Comparison of ENCODE assay signal across 12 mouse cellular contexts in genomic region chr10:19936961-19937708, GRCm38 (mm10). TPM values are rescaled to one million over a fixed set of nuclear protein-coding genes. Genes with fewer than 3 reads are reported as not detected.
A peak's percentile ranks its signal among the peaks of the same experiment; 100 is the strongest.
DNase-seq lines count a peak whose midpoint lies in the region; ATAC-seq and TF ChIP-seq lines count a peak whose summit lies in the region.
"Had no signal": no experiment of that assay in that cellular context is flagged by ENCODE, and none has a peak within 500 bp of the region (broad histone marks: within the 10 kb centered on the region; RNA-seq: fewer than 3 reads in every experiment).

No protein-coding gene starts in this region.

- peak overlapping the region; percentile 7; the same call in 1 of the 2 replicates for H3K9ac ChIP-seq in heart, embryonic 12.5 days
- no peak overlapping the region for H3K9ac ChIP-seq in lung, postnatal 0 days (replicated peaks; ENCODE audit: low read depth)
- no peak overlapping the region for H3K9ac ChIP-seq in heart, postnatal 0 days (replicated peaks; ENCODE audit: low read depth, low read length)
- no peak overlapping the region for H3K9ac ChIP-seq in liver, embryonic 16.5 days (ENCODE audit: low read depth, low read length)

- TF ChIP-seq CTCF in lung, postnatal 0 days (IDR thresholded peaks at IDR 0.05): no peak
- TF ChIP-seq CTCF in heart, postnatal 0 days (IDR thresholded peaks at IDR 0.05; ENCODE audit: low read depth): no peak
- no peak for TF ChIP-seq CTCF in thymus, adult 2 months (IDR thresholded peaks at IDR 0.05; ENCODE audit: borderline replicate concordance, control insufficient read depth, extremely low read depth, insufficient read depth, low read length, poor library complexity)

- H3K4me3 ChIP-seq in heart, embryonic 12.5 days: peak overlapping the region; percentile 21
- no peak overlapping the region; the same call in 1 of the 2 replicates for H3K4me3 ChIP-seq in lung, postnatal 0 days (ENCODE audit: low read depth, low read length)
- peak overlapping the region; percentile 11; the same call in 1 of the 2 replicates for H3K4me3 ChIP-seq in heart, postnatal 0 days (ENCODE audit: low read depth, low read length)
- no peak overlapping the region for H3K4me3 ChIP-seq in liver, embryonic 16.5 days (ENCODE audit: low read depth, low read length)
- no peak overlapping the region for H3K4me3 ChIP-seq in thymus, adult 2 months (ENCODE audit: control insufficient read depth, insufficient read depth, low read length)

- 60% methylated on average over 9 of the region's 9 CpGs for WGBS in heart, embryonic 12.5 days
- WGBS in lung, postnatal 0 days: 73% methylated on average over 9 of the region's 9 CpGs
- WGBS in heart, postnatal 0 days: 62% methylated on average over 9 of the region's 9 CpGs
- WGBS in liver, embryonic 16.5 days (ENCODE audit: insufficient replicate concordance): 55% methylated on average over 9 of the region's 9 CpGs
- 91% methylated on average over 9 of the region's 9 CpGs for WGBS in thymus, adult 2 months

- no peaks in the 10 kb centered on the region for H3K36me3 ChIP-seq in heart, embryonic 12.5 days
- no peaks in the 10 kb centered on the region for H3K36me3 ChIP-seq in lung, postnatal 0 days (ENCODE audit: insufficient read depth, low read length)
- no peaks in the 10 kb centered on the region for H3K36me3 ChIP-seq in heart, postnatal 0 days (replicated peaks; ENCODE audit: control insufficient read depth, insufficient read depth, low read length)
- H3K36me3 ChIP-seq in liver, embryonic 16.5 days (ENCODE audit: control insufficient read depth, insufficient read depth): no peaks in the 10 kb centered on the region
- no peaks in the 10 kb centered on the region for H3K36me3 ChIP-seq in thymus, adult 2 months (ENCODE audit: control insufficient read depth, insufficient read depth, low read length)

- H3K27ac ChIP-seq in heart, embryonic 12.5 days (ENCODE audit: poor library complexity, severe bottlenecking): no peak overlapping the region
- no peak overlapping the region for H3K27ac ChIP-seq in lung, postnatal 0 days (ENCODE audit: low read length)
- H3K27ac ChIP-seq in heart, postnatal 0 days (ENCODE audit: low read depth): peak overlapping the region; percentile 7; the same call in 1 of the 2 replicates
- peak overlapping the region; percentile 46; the same call in 1 of the 2 replicates for H3K27ac ChIP-seq in liver, embryonic 16.5 days (ENCODE audit: low read length)
- H3K27ac ChIP-seq in thymus, adult 2 months (ENCODE audit: control insufficient read depth, insufficient read depth, low read length): no peak overlapping the region
- H3K27ac ChIP-seq: macrophage had no signal

- no peak for DNase-seq in heart, adult 8-10 months (ENCODE audit: low spot score)
- no peak for DNase-seq in lung, postnatal 0 days (ENCODE audit: low spot score)
- DNase-seq in lung, postnatal 4 days: no peak
- no peak for DNase-seq in heart, postnatal 0 days (ENCODE audit: low spot score)
- no peak for DNase-seq in thymus, adult 2 months
- DNase-seq: cerebellum, adult 2 months; gastrocnemius, postnatal 36 days; thymus, postnatal 36 days had no signal

- TF ChIP-seq POLR2A in thymus, adult 2 months (IDR thresholded peaks at IDR 0.05; ENCODE audit: control insufficient read depth, extremely low read depth, insufficient read depth, low read length, poor library complexity): no peak

- H3K9me3 ChIP-seq in heart, embryonic 12.5 days (replicated peaks): no peaks in the 10 kb centered on the region
- no peaks in the 10 kb centered on the region for H3K9me3 ChIP-seq in lung, postnatal 0 days (ENCODE audit: low read length)
- no peaks in the 10 kb centered on the region for H3K9me3 ChIP-seq in heart, postnatal 0 days (replicated peaks; ENCODE audit: control insufficient read depth, low read length)
- no peaks in the 10 kb centered on the region for H3K9me3 ChIP-seq in liver, embryonic 16.5 days (replicated peaks; ENCODE audit: control insufficient read depth, low read length)

- no peak for TF ChIP-seq EP300 in lung, postnatal 0 days (IDR thresholded peaks at IDR 0.05)
- TF ChIP-seq EP300 in heart, postnatal 0 days (IDR thresholded peaks at IDR 0.05; ENCODE audit: low read depth): no peak

- H3K27me3 ChIP-seq in heart, embryonic 12.5 days (replicated peaks): no peaks in the 10 kb centered on the region
- H3K27me3 ChIP-seq in lung, postnatal 0 days (replicated peaks; ENCODE audit: insufficient read depth, low read length): no peaks in the 10 kb centered on the region
- no peaks in the 10 kb centered on the region for H3K27me3 ChIP-seq in heart, postnatal 0 days (ENCODE audit: control insufficient read depth, insufficient read depth, low read length)
- peaks cover 31% of the 10 kb centered on the region for H3K27me3 ChIP-seq in liver, embryonic 16.5 days (ENCODE audit: control insufficient read depth, insufficient read depth, low read depth, low read length)
- H3K27me3 ChIP-seq in thymus, adult 2 months (ENCODE audit: control insufficient read depth, insufficient read depth, low read length): no peaks in the 10 kb centered on the region

- peak overlapping the region; percentile 53 for H3K4me2 ChIP-seq in heart, embryonic 12.5 days
- H3K4me2 ChIP-seq in lung, postnatal 0 days (replicated peaks; ENCODE audit: low read depth, low read length): peak overlapping the region; percentile 40
- H3K4me2 ChIP-seq in heart, postnatal 0 days (ENCODE audit: low read depth, low read length): peak overlapping the region; percentile 50
- peak overlapping the region; percentile 23; the same call in 1 of the 2 replicates for H3K4me2 ChIP-seq in liver, embryonic 16.5 days (ENCODE audit: low read depth, low read length)

- peaks cover 49% of the 10 kb centered on the region for H3K4me1 ChIP-seq in heart, embryonic 12.5 days (replicated peaks)
- H3K4me1 ChIP-seq in lung, postnatal 0 days (ENCODE audit: insufficient read depth, low read depth, low read length): peaks cover 3% of the 10 kb centered on the region; the same call in 1 of the 2 replicates
- peaks cover 46% of the 10 kb centered on the region for H3K4me1 ChIP-seq in heart, postnatal 0 days (ENCODE audit: control insufficient read depth, insufficient read depth)
- peaks cover 14% of the 10 kb centered on the region for H3K4me1 ChIP-seq in liver, embryonic 16.5 days (ENCODE audit: control insufficient read depth, low read depth, low read length)
- H3K4me1 ChIP-seq in thymus, adult 2 months (replicated peaks; ENCODE audit: control insufficient read depth, insufficient read depth, low read length): peaks cover 34% of the 10 kb centered on the region

- ATAC-seq in heart, embryonic 12.5 days (ENCODE audit: insufficient number of reproducible peaks, low FRiP score): no peak
- ATAC-seq in lung, postnatal 0 days: no peak
- no peak for ATAC-seq in heart, postnatal 0 days (ENCODE audit: insufficient read depth, low read depth)
- ATAC-seq in liver, embryonic 16.5 days (ENCODE audit: low read depth): no peak
- no peak for ATAC-seq in megakaryocyte-erythroid progenitor cell, adult 5-6 weeks (replicated peaks; ENCODE audit: low FRiP score, low TSS enrichment, poor library complexity, severe bottlenecking)

RNA-seq across cellular contexts. Expression of gene Map3k5, which starts 2.9 kb away (rescaled TPM):
- 4.4 and 4.8 TPM in 2 replicates for polyA plus RNA-seq in heart, embryonic 12.5 days (2016; fragmentation: Nextera tagmentation; extraction: Ambion mirVana)
- 10 to 100 TPM; 39.6 to 45.7 (median 40.9) TPM for total RNA-seq in heart, adult 8-10 months (2022)
- polyA plus RNA-seq in lung, postnatal 0 days (2015; fragmentation: Nextera tagmentation; extraction: Ambion mirVana): 3.1 and 3.2 TPM in 2 replicates
- total RNA-seq in heart, postnatal 0 days (2014; rRNA removed; ENCODE audit: low replicate concordance): 10.7 and 10.8 TPM in 2 replicates
- 2.2 and 2.5 TPM in 2 replicates for polyA plus RNA-seq in heart, postnatal 0 days (2015; fragmentation: Nextera tagmentation; extraction: Ambion mirVana)
- 0.69 and 0.83 TPM in 2 replicates for polyA plus RNA-seq in liver, embryonic 16.5 days (2015; fragmentation: Nextera tagmentation; extraction: Ambion mirVana)
- polyA plus RNA-seq in thymus, adult 2 months (2012; rRNA removed): 2.9 and 3.5 TPM in 2 replicates
- total RNA-seq in megakaryocyte-erythroid progenitor cell, adult 5-6 weeks (2014; fragmentation: Nextera tagmentation): 2.8 and 12.8 TPM in 2 replicates
- total RNA-seq in megakaryocyte-erythroid progenitor cell, adult 5-6 weeks (2017): 4.2 and 5.9 TPM in 2 replicates

RNA-seq across cellular contexts. Expression of gene Pex7, which starts 29.6 kb away (rescaled TPM):
- polyA plus RNA-seq in heart, embryonic 12.5 days (2016; fragmentation: Nextera tagmentation; extraction: Ambion mirVana): 35.4 and 36.4 TPM in 2 replicates
- 10 to 100 TPM; 32.5 to 36.9 (median 34.6) TPM for total RNA-seq in heart, adult 8-10 months (2022)
- polyA plus RNA-seq in lung, postnatal 0 days (2015; fragmentation: Nextera tagmentation; extraction: Ambion mirVana): 40.3 TPM in 2 replicates
- total RNA-seq in heart, postnatal 0 days (2014; rRNA removed; ENCODE audit: low replicate concordance): 21.8 and 24.2 TPM in 2 replicates
- polyA plus RNA-seq in heart, postnatal 0 days (2015; fragmentation: Nextera tagmentation; extraction: Ambion mirVana): 43.5 and 46.7 TPM in 2 replicates
- 29.5 and 33.1 TPM in 2 replicates for polyA plus RNA-seq in liver, embryonic 16.5 days (2015; fragmentation: Nextera tagmentation; extraction: Ambion mirVana)
- 26.1 and 27.2 TPM in 2 replicates for polyA plus RNA-seq in thymus, adult 2 months (2012; rRNA removed)
- 21.9 and 28.2 TPM in 2 replicates for total RNA-seq in megakaryocyte-erythroid progenitor cell, adult 5-6 weeks (2014; fragmentation: Nextera tagmentation)
- 16.0 and 20.9 TPM in 2 replicates for total RNA-seq in megakaryocyte-erythroid progenitor cell, adult 5-6 weeks (2017)

Comparison
In these comparisons a context has a peak if more than half of its experiments do, and no peak if none do; other contexts are left out.
1. H3K27ac ChIP-seq: peak in heart, postnatal 0 days (single experiment) and liver, embryonic 16.5 days (single experiment); none in heart, embryonic 12.5 days (single experiment), lung, postnatal 0 days (single experiment) and thymus, adult 2 months (single experiment).
2. H3K4me3 ChIP-seq: peak in heart, embryonic 12.5 days (single experiment) and heart, postnatal 0 days (single experiment); none in lung, postnatal 0 days (single experiment), liver, embryonic 16.5 days (single experiment) and thymus, adult 2 months (single experiment).
3. Peak in every context shown above with its lines, with median percentiles within 50 percentile points of each other: H3K4me2 ChIP-seq.